Mouse (Mus musculus): ENCODE measurements around the gene Zfp119b. TPM values are rescaled to one million over a fixed set of nuclear protein-coding genes. Genes with fewer than 3 reads are reported as not detected.

Zfp119b gene
- total and polyA plus RNA-seq, 3 experiments = 3.9 to 13.6 (median 6.5) TPM

GRCm38 (mm10) chr17:55964496-55964895 is 15.2 kb upstream of the Zfp119b start:
- Histone ChIP-seq H3K4me3 (replicated peaks in 1 of 3; ENCODE audit: low read depth in 2 of 3, low read length in 2 of 3, poor library complexity in 1 of 3) (no peak overlapping the region), H3K79me2 (replicated peaks; ENCODE audit: control insufficient read depth, extremely low read depth, insufficient read depth, poor library complexity, severe bottlenecking) (peaks cover 4% of the 10 kb centered on the region; the same call in 1 of the 2 replicates), H3K27ac (ENCODE audit: insufficient read depth, low read depth) (no peak overlapping the region), H3K9me3 (replicated peaks; ENCODE audit: low read length) (no peaks in the 10 kb centered on the region), H3K9ac (ENCODE audit: insufficient read depth, low read depth) (no peak overlapping the region), H3K27me3 (replicated peaks) (no peaks in the 10 kb centered on the region), H3K4me1 (ENCODE audit: control insufficient read depth in 1 of 2, insufficient read depth in 2 of 2) (peaks cover 18 to 37% of the 10 kb centered on the region in 2 experiments), H3K4me2 (ENCODE audit: insufficient read depth, low read depth, poor library complexity, severe bottlenecking) (no peak overlapping the region), H3K36me3 (replicated peaks in 1 of 2; ENCODE audit: control insufficient read depth in 1 of 2, insufficient read depth in 1 of 2, low read length in 1 of 2) (peaks cover 54 to 88% of the 10 kb centered on the region in 2 experiments)
- no peak for DNase-seq (ENCODE audit: extremely low read depth)
- TF ChIP-seq MAZ (IDR thresholded peaks at IDR 0.05; ENCODE audit: low read depth, low read length) = no peak
- no peak for TF ChIP-seq UBTF (IDR thresholded peaks at IDR 0.05; ENCODE audit: low read depth, low read length)
- no peak for TF ChIP-seq NELFE (IDR thresholded peaks at IDR 0.05; ENCODE audit: low read depth, low read length)
- TF ChIP-seq RAD21 (IDR thresholded peaks at IDR 0.05; ENCODE audit: low read depth, low read length) = no peak
- TF ChIP-seq KAT2A (IDR thresholded peaks at IDR 0.05; ENCODE audit: insufficient replicate concordance, low read length) = no peak
- no peak for TF ChIP-seq POLR2A (IDR thresholded peaks at IDR 0.05; ENCODE audit: low read depth, low read length)
- TF ChIP-seq USF1 (IDR thresholded peaks at IDR 0.05; ENCODE audit: low read depth, low read length) = no peak
- TF ChIP-seq GABPA (IDR thresholded peaks at IDR 0.05; ENCODE audit: insufficient replicate concordance, low read depth, low read length) = no peak
- TF ChIP-seq MAFK (IDR thresholded peaks at IDR 0.05; ENCODE audit: insufficient replicate concordance, low read length) = no peak
- TF ChIP-seq ZC3H11A (IDR thresholded peaks at IDR 0.05; ENCODE audit: low read depth, low read length) = no peak
- no peak for TF ChIP-seq SMC3 (IDR thresholded peaks at IDR 0.05; ENCODE audit: low read depth, low read length)
- no peak for TF ChIP-seq EP300 (IDR thresholded peaks at IDR 0.05; ENCODE audit: low read length)
- TF ChIP-seq ETS1 (conservative IDR thresholded peaks at IDR 0.05; ENCODE audit: low read depth, low read length) = no peak
- TF ChIP-seq ZMIZ1 (IDR thresholded peaks at IDR 0.05; ENCODE audit: low read depth, low read length) = no peak
- no peak for TF ChIP-seq MAX (IDR thresholded peaks at IDR 0.05; ENCODE audit: low read length)
- TF ChIP-seq IRF4 (IDR thresholded peaks at IDR 0.05; ENCODE audit: low read depth, low read length) = no peak
- TF ChIP-seq MEF2A (IDR thresholded peaks at IDR 0.05; ENCODE audit: borderline replicate concordance, low read depth, low read length) = no peak
- no peak for TF ChIP-seq E2F4 (IDR thresholded peaks at IDR 0.05; ENCODE audit: insufficient replicate concordance, low read depth, low read length)
- dilution Hi-C loops (cut with MboI; ENCODE audit: extremely low pct_ligation_motif_present, extremely low pct_unique_long_range_greater_than_20kb, low sequenced_read_pairs) = no loop called here
- in situ Hi-C loops (cut with MboI; ENCODE audit: low pct_ligation_motif_present, low pct_unique_long_range_greater_than_20kb, low sequenced_read_pairs) = no loop called here

DNA sequence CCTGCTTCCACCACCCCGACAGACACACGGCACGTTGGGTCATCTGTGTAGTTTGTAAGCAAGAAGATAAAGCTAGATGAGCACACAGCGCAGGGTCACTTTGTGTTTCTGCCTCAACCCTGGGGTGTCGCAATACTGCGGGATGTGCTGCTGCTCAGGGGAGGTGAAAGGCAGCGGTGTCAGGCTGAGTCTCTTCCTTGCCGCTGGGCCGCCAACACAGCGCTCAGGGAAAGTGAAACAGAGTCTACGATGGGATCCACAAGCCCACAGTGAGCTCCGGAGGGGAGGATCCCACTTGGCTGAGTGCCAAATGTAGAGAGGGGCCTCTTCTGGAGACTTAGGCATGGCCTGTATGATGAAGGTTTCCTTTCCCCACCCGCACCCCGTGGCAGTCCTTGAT is 13.9 kb upstream of the Zfp119b start:
- Histone ChIP-seq H3K79me2 (replicated peaks; ENCODE audit: control insufficient read depth, extremely low read depth, insufficient read depth, poor library complexity, severe bottlenecking) (peaks cover 4% of the 10 kb centered on the region; the same call in 1 of the 2 replicates), H3K4me3 (replicated peaks in 1 of 3; ENCODE audit: low read depth in 2 of 3, low read length in 2 of 3, poor library complexity in 1 of 3) (no peak overlapping the region), H3K27ac (ENCODE audit: insufficient read depth, low read depth) (no peak overlapping the region), H3K36me3 (replicated peaks in 1 of 2; ENCODE audit: control insufficient read depth in 1 of 2, insufficient read depth in 1 of 2, low read length in 1 of 2) (peaks cover 54 to 75% of the 10 kb centered on the region in 2 experiments), H3K9me3 (replicated peaks; ENCODE audit: low read length) (no peaks in the 10 kb centered on the region), H3K27me3 (replicated peaks) (no peaks in the 10 kb centered on the region), H3K9ac (ENCODE audit: insufficient read depth, low read depth) (no peak overlapping the region), H3K4me2 (ENCODE audit: insufficient read depth, low read depth, poor library complexity, severe bottlenecking) (no peak overlapping the region), H3K4me1 (ENCODE audit: control insufficient read depth in 1 of 2, insufficient read depth in 2 of 2) (peaks cover 18 to 34% of the 10 kb centered on the region in 2 experiments)
- DNase-seq (ENCODE audit: extremely low read depth) = no peak
- dilution Hi-C loops (cut with MboI; ENCODE audit: extremely low pct_ligation_motif_present, extremely low pct_unique_long_range_greater_than_20kb, low sequenced_read_pairs) (no loop called here), in situ Hi-C loops (cut with MboI; ENCODE audit: low pct_ligation_motif_present, low pct_unique_long_range_greater_than_20kb, low sequenced_read_pairs) (no loop called here)
- TF ChIP-seq MAX (IDR thresholded peaks at IDR 0.05; ENCODE audit: low read length) = no peak
- no peak for TF ChIP-seq TCF12 (IDR thresholded peaks at IDR 0.05; ENCODE audit: low read depth, low read length)
- TF ChIP-seq USF1 (IDR thresholded peaks at IDR 0.05; ENCODE audit: low read depth, low read length) = no peak
- no peak for TF ChIP-seq KAT2A (IDR thresholded peaks at IDR 0.05; ENCODE audit: insufficient replicate concordance, low read length)
- no peak for TF ChIP-seq MAFK (IDR thresholded peaks at IDR 0.05; ENCODE audit: insufficient replicate concordance, low read length)
- no peak for TF ChIP-seq ZMIZ1 (IDR thresholded peaks at IDR 0.05; ENCODE audit: low read depth, low read length)
- TF ChIP-seq MAZ (IDR thresholded peaks at IDR 0.05; ENCODE audit: low read depth, low read length) = no peak
- TF ChIP-seq ZC3H11A (IDR thresholded peaks at IDR 0.05; ENCODE audit: low read depth, low read length) = no peak
- TF ChIP-seq RAD21 (IDR thresholded peaks at IDR 0.05; ENCODE audit: low read depth, low read length) = no peak
- no peak for TF ChIP-seq TBP (conservative IDR thresholded peaks at IDR 0.05; ENCODE audit: low read depth, low read length)
- TF ChIP-seq JUND (conservative IDR thresholded peaks at IDR 0.05; ENCODE audit: low read depth, low read length) = no peak
- TF ChIP-seq MXI1 (IDR thresholded peaks at IDR 0.05; ENCODE audit: low read depth, low read length) = no peak
- no peak for TF ChIP-seq UBTF (IDR thresholded peaks at IDR 0.05; ENCODE audit: low read depth, low read length)
- no peak for TF ChIP-seq ETS1 (conservative IDR thresholded peaks at IDR 0.05; ENCODE audit: low read depth, low read length)
- no peak for TF ChIP-seq MYC (IDR thresholded peaks at IDR 0.05; ENCODE audit: low read depth, low read length)
- TF ChIP-seq USF2 (conservative IDR thresholded peaks at IDR 0.05; ENCODE audit: low read depth, low read length) = no peak
- TF ChIP-seq EP300 (IDR thresholded peaks at IDR 0.05; ENCODE audit: low read length) = no peak
- TF ChIP-seq MEF2A (IDR thresholded peaks at IDR 0.05; ENCODE audit: borderline replicate concordance, low read depth, low read length) = no peak
- no peak for TF ChIP-seq GABPA (IDR thresholded peaks at IDR 0.05; ENCODE audit: insufficient replicate concordance, low read depth, low read length)
